Mouse (Mus musculus) thymus, adult 2 months (tissue): ENCODE results near the gene Ago1.

Experiments
- CTCF ChIP-seq: fragments of 200-500 bp; IDR thresholded peaks from 2 replicates; pipeline ENCODE4 v1.5.1; 2012; ENCODE audit warnings: mild to moderate bottlenecking, control low read depth, low read length, moderate library complexity, borderline replicate concordance; ENCODE audit not compliant: control insufficient read depth, poor library complexity, insufficient read depth; ENCODE audit errors: extremely low read depth
- POLR2A ChIP-seq: fragments of 200-500 bp; IDR thresholded peaks from 2 replicates; pipeline ENCODE4 v1.6.1; 2012; ENCODE audit warnings: mild to moderate bottlenecking, low read length, control low read depth, moderate library complexity; ENCODE audit not compliant: control insufficient read depth, poor library complexity, insufficient read depth; ENCODE audit errors: extremely low read depth

GRCm38 (mm10) chr4:126412526-126412925 lies 55.9 kb downstream of the Ago1 start:
- TF ChIP-seq CTCF (no peak), POLR2A (no peak)
